Mouse (Mus musculus): ENCODE data around the gene Ffar2.
A peak's percentile ranks its signal among the peaks of the same experiment; 100 is the strongest.
"Not testable (repeated sequence)": the region's sequence is repeated elsewhere in the genome, so short reads cannot be mapped to it uniquely, and the experiment has no call there.

Ffar2 gene

DNA sequence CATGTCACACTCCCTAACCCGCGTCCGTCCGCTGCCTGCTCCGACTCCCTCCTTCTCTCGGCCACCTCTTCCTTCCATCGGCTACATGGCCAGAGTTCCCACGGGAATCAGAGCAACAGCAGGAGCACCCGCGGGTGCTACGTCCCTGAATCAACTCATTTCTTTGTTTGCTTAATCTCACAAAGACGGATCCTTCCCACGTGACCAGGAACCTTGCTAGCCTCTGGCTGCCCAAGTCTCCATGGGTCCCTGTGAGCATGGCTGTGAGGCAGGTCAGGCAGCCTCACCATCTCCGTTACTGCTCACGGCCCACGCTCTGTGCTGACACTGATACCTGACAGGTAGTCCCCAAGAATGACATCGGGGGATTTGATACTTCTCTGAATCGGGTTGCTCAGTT is at the start of gene Ffar2:
TSS of gene Ffar2 (minus strand) at position 101 of the 400 bp plus-strand sequence.
- no peak for DNase-seq

DNA sequence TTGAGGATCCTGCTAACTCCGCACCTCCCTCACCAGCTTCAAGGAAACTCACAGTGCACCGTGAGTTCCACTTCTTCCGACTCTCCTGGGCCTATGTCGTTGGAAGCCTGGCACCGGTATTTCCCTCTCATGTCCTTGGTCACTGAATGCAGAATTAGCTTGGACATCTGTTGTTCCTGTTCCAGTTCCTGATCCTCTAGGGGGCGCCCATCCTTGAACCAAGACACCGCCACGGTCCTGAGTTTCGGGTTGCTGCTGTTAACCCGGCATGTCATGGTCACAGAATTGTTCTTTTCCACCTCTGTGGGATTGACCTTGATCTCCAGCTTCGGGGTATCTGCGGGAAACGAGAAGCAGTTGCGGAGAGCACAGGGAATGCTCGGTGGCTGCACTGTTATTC is 49.5 kb upstream of the Ffar2 start:
- peak; percentile 45 to 53 for DNase-seq

DNA sequence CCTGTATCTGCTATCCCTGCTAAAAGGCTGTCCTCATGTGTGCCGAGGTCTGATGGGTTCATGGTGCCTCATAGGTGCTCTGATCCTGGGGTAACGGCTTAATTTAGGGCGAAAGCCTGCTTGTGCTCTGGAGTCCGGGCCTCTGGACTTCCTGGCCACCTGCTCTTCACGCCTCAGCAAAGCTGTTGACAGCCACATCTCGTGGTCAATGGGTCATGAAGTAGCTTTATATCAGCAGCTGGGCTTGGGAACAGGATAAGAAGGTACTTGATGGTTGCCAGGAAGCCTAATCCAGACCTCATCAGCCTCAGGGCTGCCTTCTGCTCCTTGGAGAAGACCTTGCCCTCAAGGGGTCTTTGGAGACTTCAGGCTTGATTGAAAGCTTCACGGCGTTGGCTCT is 39.8 kb upstream of the Ffar2 start:
- DNase-seq = no peak

DNA sequence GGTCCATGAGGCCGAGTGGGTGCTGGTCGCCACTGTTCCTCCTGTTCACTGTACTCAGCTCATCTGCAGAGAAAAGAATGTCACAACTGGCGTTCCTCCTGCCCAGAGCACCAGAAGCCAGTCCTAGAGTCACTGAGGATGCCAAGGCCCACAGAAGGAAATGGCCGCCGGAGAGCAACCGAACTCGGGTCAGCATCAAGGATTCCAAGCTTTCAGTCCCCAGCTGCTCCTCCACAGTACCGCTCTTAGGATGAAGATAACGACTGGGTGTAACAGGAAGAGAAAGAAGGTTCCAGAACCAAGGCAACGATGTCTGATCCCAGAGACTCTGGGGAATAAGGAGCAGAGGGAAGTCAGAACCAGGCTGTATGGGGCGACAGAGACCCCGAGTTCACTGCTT is 37.9 kb upstream of the Ffar2 start, which contains the start of gene Ffar1:
TSS of gene Ffar1 (minus strand) at position 101 of the 400 bp plus-strand sequence.
- DNase-seq = no peak

DNA sequence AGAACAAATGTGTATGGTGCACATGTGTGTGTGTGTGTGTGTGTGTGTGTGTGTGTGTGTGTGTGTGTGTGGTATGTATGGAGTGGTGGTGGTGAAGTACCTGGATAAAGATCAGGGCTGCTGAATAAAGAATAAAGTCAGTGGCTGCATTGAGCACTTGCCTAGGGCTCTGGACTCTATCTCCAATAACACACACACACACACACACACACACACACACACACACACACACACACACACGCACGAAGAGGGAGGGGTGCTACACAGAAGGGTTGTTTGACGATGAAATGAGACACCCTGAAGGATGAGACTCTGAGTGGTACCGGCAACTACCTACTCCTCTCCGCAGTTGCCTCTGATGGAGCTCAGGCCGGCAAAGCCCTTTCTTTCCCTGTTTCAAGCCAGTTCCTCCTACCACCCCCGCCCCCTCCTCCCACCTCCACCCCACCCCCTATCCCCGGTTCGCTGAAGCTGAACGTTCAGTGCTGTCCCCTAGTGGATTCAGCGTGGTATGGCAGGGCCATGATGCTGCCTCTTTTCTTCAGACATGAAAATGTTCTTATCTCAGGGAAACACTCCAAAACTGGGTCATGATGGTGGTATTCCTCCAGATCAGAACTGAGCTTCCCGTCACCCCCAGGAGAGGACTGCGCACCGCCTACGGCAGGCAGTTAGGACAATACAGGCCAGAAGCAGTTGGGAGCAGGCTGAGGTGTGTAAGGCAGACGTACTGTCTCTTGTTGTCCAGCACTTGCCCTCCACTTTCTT is 36.2 kb upstream of the Ffar2 start:
- DNase-seq = peak; percentile 41 to 42

DNA sequence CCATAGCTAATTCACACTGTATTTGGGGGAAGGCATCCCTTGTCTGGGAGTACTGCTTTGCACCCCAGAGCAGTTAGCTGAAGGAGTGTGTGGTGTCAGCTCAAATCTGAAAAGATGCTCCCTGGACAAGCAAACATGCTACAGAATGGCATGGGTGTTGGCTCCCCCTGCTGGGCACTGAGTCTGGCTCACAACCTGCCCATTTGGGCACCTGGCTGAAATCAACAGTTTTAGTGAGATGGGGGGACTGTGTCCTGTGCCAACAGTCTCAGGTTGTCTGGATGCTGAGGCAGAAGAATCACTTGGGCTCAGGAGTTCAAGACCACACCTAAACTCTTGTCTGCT is 35.7 kb upstream of the Ffar2 start:
- DNase-seq = peak; percentile 56 to 65

DNA sequence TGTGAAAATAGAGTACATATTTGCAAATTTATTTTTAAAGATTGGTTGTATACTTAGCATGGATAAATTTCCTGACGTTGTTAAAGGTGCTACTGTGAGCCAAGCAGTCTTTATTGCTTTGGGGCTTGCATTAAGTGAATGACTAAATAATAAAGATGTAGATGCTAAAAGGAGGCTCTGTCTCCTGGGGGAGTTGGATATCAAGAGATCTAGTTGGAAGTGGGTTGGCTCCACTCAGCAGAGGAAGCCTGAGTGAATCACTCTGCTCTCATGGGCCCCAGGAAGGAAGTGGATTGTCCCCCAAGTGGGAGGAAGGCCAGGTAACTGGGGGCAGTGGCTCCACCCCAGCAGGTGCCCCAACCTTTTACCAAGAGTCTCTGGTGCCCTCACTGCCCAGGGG is 34.2 kb upstream of the Ffar2 start:
- DNase-seq = no peak

DNA sequence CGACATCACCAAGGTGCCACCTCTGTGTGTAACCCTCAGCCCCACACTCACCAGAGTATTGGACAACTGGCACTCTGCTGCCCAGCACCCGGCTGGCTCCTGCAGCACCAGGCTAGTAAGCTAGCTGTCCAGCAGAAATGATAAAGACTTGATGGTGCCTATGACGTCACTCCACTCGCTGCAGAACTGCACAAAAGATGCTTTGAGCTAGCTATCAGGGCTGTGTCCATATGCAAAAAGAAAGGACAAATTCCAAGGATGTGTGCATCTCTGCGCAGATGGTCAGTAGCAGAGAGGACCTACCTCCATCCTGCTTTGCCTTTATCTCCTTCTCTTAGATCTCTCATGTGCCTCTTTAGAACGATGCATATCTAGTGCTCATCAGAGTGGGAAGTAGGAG is 32.5 kb upstream of the Ffar2 start, which contains the start of gene Ffar3:
TSS of gene Ffar3 (minus strand) at position 101 of the 400 bp plus-strand sequence.
- DNase-seq = no peak

DNA sequence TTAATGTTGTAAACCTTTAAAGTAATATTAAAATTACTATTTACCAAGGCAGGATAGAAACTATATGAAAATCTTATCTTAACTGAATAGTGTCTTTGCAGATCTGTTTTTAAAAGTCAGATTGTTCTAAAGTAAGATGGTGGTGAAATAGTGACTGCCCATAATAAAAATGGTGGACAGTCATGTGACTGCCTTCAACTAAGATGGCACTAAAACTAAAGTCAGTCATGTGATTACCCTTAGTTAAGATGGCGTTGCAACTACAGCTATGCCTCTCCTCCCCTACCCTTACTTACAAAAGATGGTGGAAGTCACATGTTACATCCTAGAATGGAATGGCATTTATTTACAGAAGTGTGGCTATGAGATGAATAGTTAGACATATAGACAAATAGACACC is 27.8 kb upstream of the Ffar2 start:
- DNase-seq = no peak

DNA sequence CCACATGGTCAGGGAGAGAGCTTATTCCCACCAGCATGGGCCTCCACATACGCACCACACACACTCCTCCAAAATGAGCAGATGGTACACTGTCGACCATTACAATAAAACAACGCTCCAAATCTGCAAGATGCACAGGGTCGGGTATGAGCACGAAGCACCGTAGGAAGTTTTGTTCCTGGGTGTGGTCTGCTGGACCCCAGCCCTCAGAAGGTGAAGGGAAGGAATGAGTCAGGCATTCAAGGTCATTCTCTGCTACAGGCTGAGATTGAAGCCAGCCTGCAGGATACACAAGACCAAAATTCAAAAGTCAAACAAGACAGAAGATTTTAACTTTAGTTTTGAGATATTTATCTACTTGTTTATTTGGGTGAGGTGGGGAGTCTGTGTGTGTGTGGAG is 24.4 kb upstream of the Ffar2 start:
- no peak for DNase-seq

DNA sequence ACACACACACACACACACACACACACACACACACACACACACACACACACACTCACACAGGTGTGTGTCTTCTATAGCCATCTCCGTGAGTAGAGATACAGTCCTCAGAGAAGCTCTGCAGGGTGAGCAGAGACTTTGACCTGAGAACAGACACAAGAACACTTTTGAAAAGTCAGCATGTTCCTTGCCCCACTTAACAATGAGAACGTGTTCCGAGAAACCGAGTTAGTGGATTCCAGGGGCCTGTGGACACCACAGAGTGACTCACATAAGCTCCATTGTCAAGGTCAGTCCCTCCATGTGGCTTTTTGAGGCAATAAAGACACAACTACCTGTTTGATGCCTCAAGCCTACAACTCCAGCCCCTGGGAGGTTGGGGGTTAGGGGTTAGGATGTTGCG is 23.8 kb upstream of the Ffar2 start:
- no peak for DNase-seq

DNA sequence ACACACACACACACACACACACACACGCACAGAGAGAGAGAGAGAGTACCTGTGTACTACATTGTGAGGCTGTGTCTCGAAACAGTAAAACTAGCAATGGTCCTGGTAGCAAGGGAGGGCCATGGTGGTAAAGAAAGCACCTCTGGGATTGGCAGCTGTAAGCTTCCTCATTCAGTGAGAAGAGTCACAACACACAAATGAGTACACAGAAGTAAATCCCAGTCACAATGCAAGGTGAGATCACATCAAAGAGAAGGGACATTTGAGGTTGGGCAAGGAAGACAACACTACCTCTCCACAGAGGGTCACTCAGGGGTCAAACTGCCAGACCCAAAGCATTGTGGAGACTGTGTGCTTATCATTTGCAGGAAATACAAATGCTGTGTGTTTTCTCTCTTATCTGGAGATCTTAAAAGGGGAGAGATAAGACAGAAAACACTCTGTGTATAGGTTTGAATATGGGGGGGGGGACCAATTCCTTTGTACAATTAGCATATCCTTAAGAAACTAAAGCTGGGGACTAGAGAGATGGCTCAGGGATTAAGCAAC is 23.0 kb upstream of the Ffar2 start:
- no peak for DNase-seq

DNA sequence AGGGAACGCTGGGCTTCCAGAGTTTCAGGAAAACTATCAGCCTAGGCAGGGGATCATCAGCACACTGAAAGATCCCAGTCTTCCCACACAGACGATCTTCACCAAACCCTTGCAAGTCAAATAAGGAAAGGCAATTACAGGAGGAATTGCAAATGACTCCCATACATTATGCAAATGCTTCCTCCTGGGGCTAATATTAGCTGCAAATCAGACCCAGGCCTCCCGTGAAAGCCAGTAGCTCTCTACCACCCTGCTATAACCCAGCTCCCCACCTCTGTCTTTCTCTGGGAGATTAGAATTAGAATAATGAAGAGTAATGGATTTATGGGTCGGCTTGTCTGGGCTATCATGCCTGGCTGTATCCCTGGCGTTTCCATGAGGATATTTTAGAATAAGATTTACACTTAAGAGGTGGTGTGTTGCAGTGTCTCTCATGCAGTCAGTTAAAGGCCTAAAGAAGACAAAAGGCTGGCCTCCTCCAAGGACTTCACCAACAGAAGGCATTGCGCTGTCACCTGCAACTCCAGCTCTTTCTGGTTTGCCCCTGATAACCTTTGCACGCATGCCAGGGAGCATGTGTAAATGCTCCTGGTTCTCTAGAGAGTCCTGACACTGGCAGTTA is 21.2 kb upstream of the Ffar2 start:
- DNase-seq = no peak

DNA sequence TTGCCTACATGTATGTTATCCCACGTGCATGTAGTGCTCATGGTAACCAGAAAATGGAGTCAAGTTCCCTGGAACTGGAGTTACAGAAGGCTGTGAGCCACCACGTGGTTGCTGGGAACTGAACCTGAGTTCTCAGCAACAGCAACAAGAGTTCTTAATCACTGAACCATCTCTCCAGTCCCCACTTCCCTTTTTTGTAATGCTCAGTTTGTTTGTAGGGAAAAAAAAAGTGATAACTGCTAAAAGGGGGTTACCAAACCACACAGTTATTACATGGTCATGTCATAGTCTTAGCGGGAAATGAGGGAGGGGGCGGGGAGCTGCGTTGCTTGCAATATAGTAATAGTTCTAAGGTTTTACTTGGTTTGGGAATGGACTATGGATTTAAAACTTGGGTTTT is 18.5 kb upstream of the Ffar2 start:
- no peak for DNase-seq

DNA sequence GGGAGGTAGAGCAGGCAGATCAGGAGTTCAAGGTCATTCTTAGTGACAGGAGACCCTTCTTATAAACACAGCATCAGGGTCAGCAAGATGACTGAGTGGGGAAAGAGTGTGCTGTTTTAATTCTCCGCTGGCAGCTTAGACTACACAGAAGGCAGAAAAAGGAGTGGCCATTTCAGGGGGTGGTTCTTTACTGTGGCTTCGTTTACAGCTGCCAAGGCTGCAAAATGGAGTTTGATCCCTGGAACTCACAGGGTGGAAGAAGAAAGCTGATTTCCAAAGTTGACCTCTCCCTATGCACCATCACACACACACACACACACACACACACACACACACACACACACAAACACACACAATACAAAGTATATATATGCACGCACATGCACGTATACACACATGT is 17.8 kb upstream of the Ffar2 start:
- no peak for DNase-seq

DNA sequence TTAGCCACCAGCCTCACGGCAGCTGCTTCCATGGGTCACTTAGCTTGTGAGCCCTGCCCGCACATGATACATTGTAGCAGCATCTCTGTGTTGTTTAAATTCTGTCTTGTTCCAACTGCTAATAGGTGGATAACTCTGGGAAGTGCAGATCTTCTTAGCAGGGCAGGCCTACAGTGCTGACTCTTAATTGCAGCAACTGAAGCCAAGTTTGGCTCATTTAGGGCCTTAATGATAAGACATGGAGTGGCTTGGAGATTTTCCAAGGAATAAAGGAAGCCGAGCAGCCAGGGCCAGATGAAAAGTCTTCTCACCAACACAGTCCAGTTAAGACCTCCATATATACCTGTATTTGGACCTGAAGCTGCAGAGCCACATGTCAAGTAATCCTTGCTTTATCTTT is 16.7 kb upstream of the Ffar2 start:
- no peak for DNase-seq

DNA sequence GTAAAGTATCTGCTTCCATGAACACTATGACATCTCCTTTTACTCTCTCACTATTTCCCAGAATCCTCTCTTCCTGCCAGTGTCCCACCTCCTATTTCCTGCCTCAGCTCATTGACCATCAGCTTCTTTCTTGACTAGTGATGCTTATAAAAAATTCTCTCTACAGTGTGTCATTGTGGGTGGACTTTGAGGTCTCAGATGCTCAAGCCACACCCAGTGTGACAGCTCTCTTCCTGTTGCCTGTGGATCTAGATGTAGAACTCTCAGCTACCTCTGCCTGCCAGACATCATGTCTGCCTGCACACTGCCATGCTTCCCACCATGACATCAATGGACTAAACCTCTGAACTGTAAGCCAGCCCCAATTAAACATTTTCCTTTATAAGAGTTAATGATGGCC is 13.7 kb upstream of the Ffar2 start:
- DNase-seq = no peak

DNA sequence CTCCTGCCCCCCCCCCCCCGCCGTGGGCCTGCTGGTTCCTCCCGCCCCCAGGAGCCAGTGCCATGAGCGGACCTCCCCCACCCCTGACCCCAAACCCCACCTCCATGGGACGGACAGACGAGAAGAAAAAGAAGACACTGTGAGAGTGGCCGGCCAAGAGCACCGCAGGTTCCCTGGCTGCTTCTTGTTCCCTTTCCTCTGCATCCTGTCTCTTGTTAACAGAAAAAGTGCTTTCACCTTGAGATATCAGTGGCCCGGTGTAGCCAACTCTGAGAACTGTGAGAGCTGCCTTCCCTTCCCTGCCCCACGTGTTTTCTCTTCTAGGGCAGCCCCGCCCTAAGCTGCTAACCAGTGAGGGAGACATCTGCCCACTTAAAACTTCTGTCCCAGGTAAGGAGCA is 9.1 kb upstream of the Ffar2 start:
- not testable (repeated sequence) for DNase-seq

DNA sequence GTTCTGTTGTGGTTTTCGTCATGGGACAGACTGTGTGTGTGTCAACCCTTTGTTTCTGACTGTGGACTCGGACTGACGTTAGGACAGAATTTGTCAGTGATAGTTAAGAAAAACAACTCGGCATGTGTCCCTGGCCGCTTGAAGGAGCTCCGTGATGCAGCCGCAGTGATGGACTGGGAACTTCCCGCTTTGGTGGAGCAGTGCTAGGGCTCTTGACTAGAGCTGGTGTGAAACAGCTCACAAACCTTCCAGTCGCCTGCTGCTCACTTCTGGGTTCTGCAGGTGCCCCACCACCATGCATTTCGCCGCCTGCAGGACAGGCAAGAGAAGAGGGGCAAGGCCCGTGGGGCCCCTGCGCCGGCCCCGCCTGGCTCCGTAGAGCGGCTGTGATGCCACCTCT is 8.7 kb upstream of the Ffar2 start:
- no peak for DNase-seq

DNA sequence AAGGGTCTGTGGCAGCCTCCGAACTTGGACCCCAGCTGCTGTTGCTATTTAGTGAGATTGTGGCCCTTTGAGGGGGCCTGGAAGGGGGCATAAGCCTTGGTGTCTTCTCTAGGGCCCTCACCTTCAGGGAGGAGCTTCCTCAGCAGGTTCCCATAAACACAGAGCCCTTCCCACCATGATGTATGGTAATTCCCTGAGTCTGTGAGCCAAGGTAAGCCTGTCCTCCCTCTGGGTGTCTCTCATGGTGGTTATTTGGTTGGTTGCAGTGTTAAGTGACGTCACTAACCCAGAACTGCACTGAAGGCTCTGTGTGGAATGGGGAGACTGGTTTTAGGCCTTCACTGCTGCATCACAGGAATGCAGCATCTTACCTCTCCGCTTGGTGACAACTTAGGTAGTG is 5.9 kb upstream of the Ffar2 start:
- no peak for DNase-seq

DNA sequence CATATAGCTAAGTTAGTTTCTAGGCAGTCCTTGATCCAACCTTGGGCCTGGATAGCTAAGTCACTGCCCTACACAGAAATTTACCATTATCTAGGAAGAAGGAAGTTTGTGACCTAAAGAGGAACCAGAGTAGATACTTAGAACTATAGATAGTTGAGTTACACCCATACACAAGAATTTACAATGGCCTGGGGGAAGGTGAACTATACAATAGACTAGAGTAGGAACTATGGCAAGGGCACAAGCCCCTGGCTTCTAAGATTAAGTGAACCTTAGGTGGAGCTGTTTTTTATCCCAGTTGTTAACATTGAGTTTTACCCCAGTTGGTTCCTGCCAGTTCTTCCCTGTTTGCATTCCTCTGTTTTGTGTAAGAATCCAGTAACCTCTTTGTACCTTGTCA is 5.3 kb upstream of the Ffar2 start:
- DNase-seq = not testable (repeated sequence)

DNA sequence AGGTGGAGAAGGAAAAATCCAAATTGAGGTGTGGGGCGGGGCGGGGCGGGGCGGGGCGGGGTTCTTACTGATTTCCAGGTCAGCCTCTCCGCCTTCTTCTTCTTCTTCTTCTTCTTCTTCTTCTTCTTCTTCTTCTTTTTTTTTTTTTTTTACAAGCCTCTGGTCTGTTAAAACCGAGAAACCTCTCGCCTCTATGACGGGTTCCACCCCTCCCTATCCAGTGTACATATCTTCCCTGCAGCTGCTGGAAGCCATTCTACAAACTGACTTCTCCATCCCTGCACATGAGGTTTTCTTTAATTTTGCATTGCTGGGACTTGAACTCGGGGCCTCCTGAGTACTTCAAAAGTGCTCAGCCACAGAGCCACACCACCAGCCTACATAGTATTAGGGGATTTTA is 3.1 kb upstream of the Ffar2 start:
- no peak for DNase-seq

DNA sequence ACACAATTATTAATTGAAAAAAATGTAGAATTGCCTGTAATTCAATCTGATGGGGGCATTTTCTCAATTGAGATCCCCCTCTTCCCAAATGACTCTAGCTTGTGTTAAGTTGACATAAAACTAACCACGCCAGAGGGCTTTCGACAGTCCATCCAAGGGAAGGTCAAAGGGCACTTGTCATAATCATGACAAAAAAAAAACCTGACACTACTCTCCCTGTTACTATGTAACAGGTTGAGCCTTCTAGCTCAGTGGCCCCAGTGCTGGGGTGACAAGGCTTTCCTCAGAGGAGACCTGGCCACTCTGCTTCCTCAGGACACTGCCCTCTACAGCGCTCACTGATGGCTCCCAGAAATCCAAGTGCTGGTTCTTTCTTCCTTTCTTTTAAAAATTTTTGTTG is 731 bp upstream of the Ffar2 start:
- DNase-seq = no peak

DNA sequence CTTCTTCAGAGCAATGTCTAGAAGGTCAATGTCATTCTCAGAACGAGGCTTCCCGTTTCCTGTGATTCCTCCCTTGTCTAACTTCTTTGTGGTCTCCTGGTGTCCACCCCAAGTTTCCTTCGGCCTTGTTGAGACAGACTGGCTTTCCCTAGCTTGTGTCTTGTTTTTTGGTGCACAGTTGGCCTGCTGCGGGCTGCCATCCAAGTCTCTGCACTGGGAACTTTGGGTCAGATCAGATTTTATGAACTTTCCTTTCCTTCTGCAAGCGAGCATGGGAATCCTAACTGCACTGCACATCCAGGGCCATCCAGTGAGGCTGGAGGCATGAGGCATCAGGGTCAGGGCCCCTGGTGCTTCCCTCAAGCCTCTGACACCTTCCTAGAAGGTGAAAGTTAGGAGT is 2.0 kb downstream of the Ffar2 start:
- no peak for DNase-seq

Measured in thymus, postnatal 36 days (tissue).